Mouse (Mus musculus): ENCODE measurements around the gene Polq.

Gene Polq

GRCm38 (mm10) chr16:37011061-37011921 lies at the start of gene Polq:
Polq (plus strand) TSS chr16:37011786.
- DNase-seq (ENCODE audit: low read depth, low spot score), result peak; percentile 94

- DNase-seq (ENCODE audit: low read depth, low spot score), result no peak
Observed at GRCm38 (mm10) chr16:36963415-36963814, 48.2 kb upstream of the Polq start.

GRCm38 (mm10) chr16:36979127-36979526 lies 32.5 kb upstream of the Polq start:
- no peak for DNase-seq (ENCODE audit: low read depth, low spot score)

GRCm38 (mm10) chr16:36983796-36984195 lies 27.8 kb upstream of the Polq start:
- no peak for DNase-seq (ENCODE audit: low read depth, low spot score)

GRCm38 (mm10) chr16:36985636-36986042 lies 25.9 kb upstream of the Polq start:
- peak; percentile 8 for DNase-seq (ENCODE audit: low read depth, low spot score)

- DNase-seq (ENCODE audit: low read depth, low spot score), result no peak
Observed at GRCm38 (mm10) chr16:36987399-36987798, 24.2 kb upstream of the Polq start.

- no peak for DNase-seq (ENCODE audit: low read depth, low spot score)
Observed at GRCm38 (mm10) chr16:36988066-36988465, 23.5 kb upstream of the Polq start.

- no peak for DNase-seq (ENCODE audit: low read depth, low spot score)
Observed at GRCm38 (mm10) chr16:36989493-36989892, 22.1 kb upstream of the Polq start.

- no peak for DNase-seq (ENCODE audit: low read depth, low spot score)
Observed at GRCm38 (mm10) chr16:36989999-36990625, 21.5 kb upstream of the Polq start, which contains the start of gene Fbxo40. Fbxo40 (minus strand) TSS chr16:36990467.

- no peak for DNase-seq (ENCODE audit: low read depth, low spot score)
Observed at GRCm38 (mm10) chr16:36997650-36998049, 13.9 kb upstream of the Polq start.

GRCm38 (mm10) chr16:36999366-36999972 lies 12.1 kb upstream of the Polq start:
- no peak for DNase-seq (ENCODE audit: low read depth, low spot score)

GRCm38 (mm10) chr16:37009262-37009661 lies 2.3 kb upstream of the Polq start:
- DNase-seq (ENCODE audit: low read depth, low spot score), result no peak

GRCm38 (mm10) chr16:37010370-37010769 lies 1.2 kb upstream of the Polq start:
- peak; percentile 47 for DNase-seq (ENCODE audit: low read depth, low spot score)

- DNase-seq (ENCODE audit: low read depth, low spot score), result no peak
Observed at GRCm38 (mm10) chr16:37011922-37012289, 320 bp downstream of the Polq start.

- no peak for DNase-seq (ENCODE audit: low read depth, low spot score)
Observed at GRCm38 (mm10) chr16:37012336-37012735, 750 bp downstream of the Polq start.

- DNase-seq (ENCODE audit: low read depth, low spot score), result no peak
Observed at GRCm38 (mm10) chr16:37027581-37027980, 16.0 kb downstream of the Polq start.

- no peak for DNase-seq (ENCODE audit: low read depth, low spot score)
Observed at GRCm38 (mm10) chr16:37031996-37032395, 20.4 kb downstream of the Polq start.

GRCm38 (mm10) chr16:37034751-37035150 lies 23.2 kb downstream of the Polq start:
- DNase-seq (ENCODE audit: low read depth, low spot score), result no peak

- no peak for DNase-seq (ENCODE audit: low read depth, low spot score)
Observed at GRCm38 (mm10) chr16:37059631-37060030, 48.0 kb downstream of the Polq start.

- DNase-seq (ENCODE audit: low read depth, low spot score), result no peak
Observed at GRCm38 (mm10) chr16:37061261-37061660, 49.7 kb downstream of the Polq start.

- no peak for DNase-seq (ENCODE audit: low read depth, low spot score)
Observed at GRCm38 (mm10) chr16:37072354-37072753, 60.8 kb downstream of the Polq start.

- no peak for DNase-seq (ENCODE audit: low read depth, low spot score)
Observed at GRCm38 (mm10) chr16:37089648-37090047, 78.1 kb downstream of the Polq start.
